Mouse (Mus musculus) hindlimb bud, embryonic 11.5 days (tissue): ENCODE results near the gene Inpp5a.

Experiments used
- DNase-seq: peaks from one replicate; pipeline ENCODE4 v3.0.0-alpha.2; 2012; ENCODE audit warnings: low read depth, low spot score; ENCODE audit errors: extremely low spot score

Gene Inpp5a

GRCm38 (mm10) chr7:139388670-139389212, at the start of gene Inpp5a:
Inpp5a (plus strand) TSS chr7:139389109.
- peak; percentile 98 for DNase-seq

DNA sequence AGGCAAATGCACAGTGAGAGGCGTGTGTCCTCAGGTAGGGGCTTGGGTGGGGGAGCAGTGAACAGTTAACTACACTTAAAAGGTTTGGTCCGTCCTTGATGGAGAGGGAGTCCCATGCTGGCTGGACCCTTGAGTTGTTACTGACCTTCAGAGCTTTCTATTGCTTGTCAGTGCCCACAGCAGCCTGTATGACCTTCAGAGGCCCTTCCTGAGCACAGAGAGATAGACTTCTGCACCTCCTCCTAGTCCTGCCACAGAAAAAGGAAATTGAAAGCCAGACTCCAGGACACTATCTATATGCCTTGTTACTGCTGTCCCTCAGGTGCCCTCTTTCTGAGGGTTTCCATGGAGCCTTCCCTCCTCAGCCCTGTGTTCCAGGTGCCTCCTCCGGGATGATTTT, 49.7 kb upstream of the Inpp5a start:
- no peak for DNase-seq

GRCm38 (mm10) chr7:139341020-139341660, 47.8 kb upstream of the Inpp5a start:
- no peak for DNase-seq

GRCm38 (mm10) chr7:139342809-139343208, 46.1 kb upstream of the Inpp5a start:
- no peak for DNase-seq

DNA sequence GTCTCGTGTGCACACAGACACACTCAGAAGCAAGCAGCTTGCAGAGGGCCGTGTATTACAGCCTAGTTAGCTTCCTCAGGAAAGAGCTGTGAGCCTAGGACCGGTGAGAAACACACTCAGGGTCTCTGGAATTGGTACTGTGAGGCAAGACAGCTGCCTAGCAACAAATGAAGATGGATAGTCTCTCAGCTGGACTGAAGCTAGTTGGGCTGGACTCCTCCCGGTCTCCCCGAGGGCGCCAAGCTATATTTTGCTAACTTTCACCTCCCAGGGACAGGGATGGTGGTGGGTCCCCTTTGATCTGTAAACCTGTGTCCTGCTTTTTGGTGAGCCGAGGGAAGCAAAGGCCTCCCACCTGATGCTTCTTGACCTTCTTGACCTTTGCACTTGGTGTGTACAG, 41.9 kb upstream of the Inpp5a start:
- DNase-seq: no peak

DNA sequence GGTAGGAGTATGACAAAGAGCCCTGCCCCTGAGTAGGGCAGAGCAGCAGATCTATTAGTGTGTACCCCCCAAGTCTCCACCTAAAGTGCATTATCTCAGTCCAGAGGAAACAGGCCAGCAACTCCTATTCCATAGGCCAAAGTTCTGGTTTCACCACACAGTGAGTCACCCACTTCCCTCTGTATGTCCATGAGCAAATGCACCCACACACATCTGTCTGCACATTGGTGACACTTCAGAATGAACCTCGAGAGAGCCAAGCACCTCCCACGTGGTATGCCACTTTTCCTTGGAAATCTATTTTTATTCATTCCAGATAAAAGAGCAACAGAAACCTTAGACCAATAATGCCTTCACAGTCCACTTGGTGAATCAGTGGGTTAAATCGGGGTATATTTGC, 38.3 kb upstream of the Inpp5a start:
- DNase-seq: no peak

DNA sequence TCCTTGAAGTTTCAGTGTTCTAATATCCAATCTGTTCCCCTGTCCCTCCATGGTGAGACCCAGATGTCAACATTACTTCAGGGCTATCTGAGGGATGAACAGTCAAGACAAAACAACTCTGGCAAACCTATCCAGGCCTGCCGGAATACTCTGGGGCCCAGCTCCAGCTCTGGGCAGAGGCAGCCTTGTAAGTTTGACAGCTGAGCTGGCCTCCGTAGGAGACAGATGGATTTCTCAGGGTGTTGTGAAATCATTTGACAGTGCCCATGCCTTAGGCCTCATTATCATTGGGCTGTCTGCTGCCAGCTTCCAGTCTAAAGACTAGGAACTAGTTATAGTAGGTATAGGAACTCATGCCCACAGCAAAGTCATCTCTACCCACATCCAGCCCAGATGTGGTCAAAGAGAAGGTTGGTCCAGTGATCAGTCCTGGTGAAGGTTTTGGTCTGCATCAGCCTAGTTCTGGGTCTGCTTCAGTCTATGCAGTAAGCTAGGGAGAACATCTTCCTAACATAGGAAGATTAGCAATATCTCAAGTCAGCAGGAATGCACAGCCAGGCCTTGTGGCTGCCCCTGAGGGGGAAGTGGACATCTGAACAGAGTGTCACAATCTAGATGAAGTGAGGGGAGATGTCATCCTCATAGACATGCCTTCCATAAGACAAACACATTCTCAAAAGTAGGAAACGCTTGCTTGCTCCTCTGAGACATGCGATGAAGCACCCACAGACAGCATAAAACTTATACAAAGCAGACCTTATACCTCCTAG, 34.4 kb upstream of the Inpp5a start:
- DNase-seq: no peak

GRCm38 (mm10) chr7:139357043-139357442, 31.9 kb upstream of the Inpp5a start:
- no peak for DNase-seq

- no peak for DNase-seq
These were observed 29.0 kb upstream of the Inpp5a start for GRCm38 (mm10) chr7:139359906-139360305.

DNA sequence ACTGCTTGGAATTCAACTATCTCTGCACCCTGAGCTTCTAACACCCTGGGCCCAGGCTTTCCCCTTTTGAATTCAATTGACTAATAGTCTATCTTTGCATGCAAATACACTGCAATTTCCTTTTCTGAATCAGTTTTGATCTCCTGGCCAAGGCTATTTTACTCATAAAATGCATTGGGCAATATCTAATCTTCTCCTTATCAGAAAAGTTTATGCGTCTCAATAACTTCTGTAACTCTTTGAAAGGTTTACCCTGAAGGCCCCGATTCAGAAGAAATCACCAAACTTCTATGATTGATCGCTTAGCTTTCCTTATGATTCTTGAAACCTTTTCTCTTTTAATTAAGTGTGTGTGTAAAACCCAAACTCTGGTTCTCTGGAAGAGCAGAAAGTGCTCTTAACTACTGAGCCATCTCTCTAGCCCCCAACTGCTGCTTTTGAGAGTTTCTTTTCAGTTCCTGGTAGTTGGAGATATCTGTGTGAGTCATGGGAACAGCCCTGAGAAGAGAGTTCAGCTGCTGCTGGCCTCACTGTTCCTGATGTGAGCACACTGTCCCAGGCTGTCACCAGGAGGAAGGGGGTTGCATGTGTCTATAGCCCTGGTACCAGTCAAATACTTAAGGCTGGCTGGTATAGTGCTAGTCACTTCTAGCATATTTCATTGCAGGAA, 27.9 kb upstream of the Inpp5a start:
- no peak for DNase-seq

- no peak for DNase-seq
These were observed 27.1 kb upstream of the Inpp5a start for GRCm38 (mm10) chr7:139361799-139362198.

- DNase-seq: no peak
These were observed 26.4 kb upstream of the Inpp5a start for GRCm38 (mm10) chr7:139362514-139362913.

DNA sequence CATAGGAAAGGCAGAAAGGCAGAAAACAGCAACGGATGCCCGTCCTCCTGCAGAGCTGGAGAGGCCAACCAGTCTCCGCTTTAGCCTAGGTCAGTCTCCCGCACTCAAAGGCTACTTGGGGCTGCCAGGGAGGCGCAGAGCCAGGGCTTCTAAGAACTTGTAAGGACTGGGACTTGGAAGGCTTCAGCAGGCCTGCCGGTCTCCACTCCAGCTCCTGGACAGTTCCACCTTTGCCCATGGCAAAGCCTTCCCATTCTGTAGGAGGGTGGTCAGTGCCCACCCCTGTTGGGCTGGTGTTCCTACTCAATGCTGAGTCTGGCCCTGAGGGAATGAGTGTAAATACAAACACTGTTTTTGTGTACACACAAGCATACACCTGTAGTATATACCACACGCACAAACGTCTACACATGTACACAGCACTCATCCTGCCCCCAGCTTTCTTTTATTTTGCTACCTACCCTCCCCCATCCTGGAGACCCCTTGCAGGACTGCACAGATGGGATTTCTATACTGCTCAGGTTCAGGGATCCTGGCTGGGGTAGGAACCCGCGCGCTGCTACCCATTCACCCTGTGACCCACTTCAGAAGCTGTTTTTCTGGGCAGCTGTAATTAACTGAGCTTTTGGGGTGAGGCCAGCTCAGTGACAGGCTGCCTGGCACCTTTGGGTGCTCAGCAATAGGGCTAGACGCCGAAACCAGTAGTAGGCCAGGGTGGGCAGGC, 25.5 kb upstream of the Inpp5a start:
- no peak for DNase-seq

DNA sequence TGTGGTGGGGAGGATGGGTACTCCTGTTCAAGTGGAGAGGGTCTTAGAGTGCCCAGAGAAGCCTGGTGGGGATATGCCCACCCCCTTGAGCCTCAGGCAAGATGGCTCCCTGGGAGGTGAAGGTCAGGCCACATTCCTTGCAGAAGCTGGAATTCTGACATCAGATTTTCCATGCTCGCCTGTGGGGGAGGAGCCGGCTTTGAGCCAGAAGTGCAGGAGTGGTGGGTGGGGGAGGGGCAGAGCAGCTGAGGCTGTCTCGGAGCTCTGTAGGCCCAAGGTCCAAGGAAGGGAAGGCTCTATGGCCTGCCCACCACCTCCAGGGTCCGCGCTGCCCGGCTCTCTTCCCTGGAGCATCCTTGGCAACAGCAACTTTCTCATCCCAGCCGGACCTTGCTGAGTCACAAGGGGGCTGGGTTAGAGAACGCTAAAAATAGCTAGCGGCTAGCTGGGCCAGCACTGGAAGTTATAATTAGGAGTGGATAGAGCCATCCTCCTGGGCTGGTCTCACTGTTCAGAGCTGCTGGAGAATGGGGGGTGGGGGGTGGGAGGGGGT, 24.8 kb upstream of the Inpp5a start:
- DNase-seq: peak; percentile 62

- no peak for DNase-seq
These were observed 23.7 kb upstream of the Inpp5a start for GRCm38 (mm10) chr7:139364936-139365830.

DNA sequence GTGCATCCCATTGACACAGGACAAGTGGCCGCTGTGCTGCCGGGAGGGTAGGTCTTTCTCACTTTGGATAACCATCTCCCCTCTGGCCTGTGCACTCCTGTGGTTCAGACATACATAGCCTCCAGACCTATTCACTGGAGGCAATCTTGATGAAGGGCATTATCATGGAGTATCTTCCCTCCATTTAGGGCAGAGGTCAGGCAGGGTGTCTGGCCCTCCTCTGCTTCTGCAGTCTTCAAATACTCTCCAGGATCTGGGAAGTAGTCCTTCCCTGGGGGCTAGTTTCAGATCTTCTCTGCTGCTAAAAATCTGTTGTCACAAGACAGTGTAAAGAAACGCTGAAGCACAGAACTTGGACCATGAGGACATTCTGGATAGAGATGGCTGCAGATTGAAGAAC, 22.8 kb upstream of the Inpp5a start:
- no peak for DNase-seq

- DNase-seq: no peak
These were observed 22.4 kb upstream of the Inpp5a start for GRCm38 (mm10) chr7:139366549-139366948.

GRCm38 (mm10) chr7:139368218-139368617, 20.7 kb upstream of the Inpp5a start:
- no peak for DNase-seq

DNA sequence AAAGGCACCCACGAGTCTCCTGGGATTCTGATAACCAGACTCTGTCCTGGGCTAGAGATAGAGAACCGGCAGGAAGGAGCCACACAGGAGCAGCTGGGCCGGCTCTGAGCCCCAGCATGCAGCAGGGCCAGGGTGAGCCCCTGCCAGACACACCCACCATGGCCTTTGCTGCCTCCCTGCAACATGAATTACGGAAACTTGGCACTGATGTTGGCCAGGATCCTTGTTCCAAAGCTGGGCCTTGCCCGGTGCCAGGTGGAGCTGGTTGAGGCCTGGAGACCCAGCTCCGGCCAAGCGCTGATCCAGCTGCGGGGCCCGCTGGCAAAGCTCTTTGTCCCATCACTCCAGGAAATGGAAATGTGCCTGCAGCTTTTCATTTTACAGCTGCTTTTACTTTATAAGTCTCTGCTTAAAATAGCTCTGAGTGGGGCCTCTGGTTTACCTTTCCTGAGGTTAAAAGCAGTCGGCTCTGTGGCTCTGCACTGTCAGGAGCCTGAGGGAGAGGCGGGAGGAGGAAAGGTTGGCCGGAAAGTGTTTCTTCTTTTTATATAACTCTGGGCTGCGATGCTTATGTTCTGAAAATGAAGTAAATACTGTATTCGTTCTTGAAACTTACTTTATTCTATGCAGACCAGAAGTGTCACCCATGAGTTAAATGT, 20.1 kb upstream of the Inpp5a start:
- DNase-seq: no peak
